Mouse (Mus musculus) forebrain, postnatal 0 days (tissue): Measurements from ENCODE around the gene Mmrn2. TPM values are rescaled to one million over a fixed set of nuclear protein-coding genes. Genes with fewer than 3 reads are reported as not detected.

Source experiments
- ATAC-seq: fragments of 200-750 bp; cut with Nextera tagmentation; 2 replicates; pipeline ENCODE4 v1.8.0; 2017; ENCODE audit warnings: mild to moderate bottlenecking, moderate library complexity
- DNase-seq: peaks from one replicate; pipeline ENCODE4 v3.0.0-alpha.2; 2015
- H3K27ac ChIP-seq: fragments of 300-500 bp; sonication (generic); 2 replicates; pipeline ENCODE4 v1.5.1; 2014; ENCODE audit warnings: low read depth, mild to moderate bottlenecking, antibody characterized with exemption, low read length, moderate library complexity, mixed read lengths
- H3K27me3 ChIP-seq: fragments of 300-500 bp; sonication (generic); 2 replicates; pipeline ENCODE4 v1.6.1; 2014; ENCODE audit warnings: mild to moderate bottlenecking, low read length, mixed read lengths; ENCODE audit not compliant: insufficient read depth
- H3K36me3 ChIP-seq: fragments of 300-500 bp; sonication (generic); 2 replicates; pipeline ENCODE4 v1.6.1; 2014; ENCODE audit warnings: mild to moderate bottlenecking, moderate library complexity; ENCODE audit not compliant: insufficient read depth
- H3K4me1 ChIP-seq: fragments of 300-500 bp; sonication (generic); 2 replicates; pipeline ENCODE4 v1.6.1; 2014; ENCODE audit warnings: antibody characterized with exemption; ENCODE audit not compliant: insufficient read depth
- H3K4me2 ChIP-seq: fragments of 300-500 bp; sonication (generic); 2 replicates; pipeline ENCODE4 v1.6.1; 2014; ENCODE audit warnings: low read depth, mild to moderate bottlenecking, moderate library complexity
- H3K4me3 ChIP-seq: fragments of 300-500 bp; sonication (generic); 2 replicates; pipeline ENCODE4 v1.5.1; 2014; ENCODE audit warnings: low read depth, low read length, mixed read lengths
- H3K9ac ChIP-seq: fragments of 300-500 bp; sonication (generic); 2 replicates; pipeline ENCODE4 v1.6.1; 2014; ENCODE audit warnings: mild to moderate bottlenecking
- H3K9me3 ChIP-seq: fragments of 300-500 bp; sonication (generic); 2 replicates; pipeline ENCODE4 v1.6.1; 2016; ENCODE audit warnings: low read length
- CTCF ChIP-seq: sonication (generic); IDR thresholded peaks from 2 replicates; pipeline ENCODE4 v1.5.1; 2016; ENCODE audit warnings: antibody characterized with exemption, control low read depth, low read depth
- WGBS: fragments of 180-500 bp; shearing (Covaris S2); extraction: QIAGEN DNeasy Blood & Tissue Kit; methylation state at CpG from one replicate; pipeline ENCODE4 v1.1.7; 2014; 5-methylcytosine and 5-hydroxymethylcytosine counted together
- polyA plus RNA-seq: library from polyadenylated mRNA; unstranded; fragments of >200 nt; fragmentation: Nextera tagmentation; extraction: Ambion mirVana; gene quantifications from 2 replicates; pipeline ENCODE4 v1.2.1, GENCODE M21; 2015
- total RNA-seq: library from RNA; depleted of rRNA; stranded (reverse); fragments of >200 nt; gene quantifications from 2 replicates; pipeline ENCODE4 v1.2.3, GENCODE M21; 2014

Mmrn2 gene
- total and polyA plus RNA-seq, 2 experiments from 2014 or later = 2.7 to 4.7 TPM

- H3K36me3 ChIP-seq = peaks cover 39% of the 10 kb centered on the region
- WGBS = 100% methylated on average over 1 of the region's 1 CpGs
- no peaks in the 10 kb centered on the region for H3K9me3 ChIP-seq
- H3K27ac ChIP-seq = no peak overlapping the region
- DNase-seq (no peak), ATAC-seq (no peak)
- no peak overlapping the region for H3K9ac ChIP-seq
- H3K4me2 ChIP-seq = no peak overlapping the region
- H3K4me1 ChIP-seq = no peaks in the 10 kb centered on the region
- TF ChIP-seq CTCF = no peak
- no peak overlapping the region for H3K4me3 ChIP-seq
- H3K27me3 ChIP-seq = no peaks in the 10 kb centered on the region
Measured at GRCm38 (mm10) chr14:34421078-34421477, 45.8 kb downstream of the Mmrn2 start.

GRCm38 (mm10) chr14:34428274-34428673 lies 53.0 kb downstream of the Mmrn2 start:
- Histone ChIP-seq H3K27ac (no peak overlapping the region), H3K9ac (no peak overlapping the region), H3K4me2 (no peak overlapping the region), H3K27me3 (no peaks in the 10 kb centered on the region), H3K4me1 (no peaks in the 10 kb centered on the region), H3K9me3 (no peaks in the 10 kb centered on the region), H3K4me3 (no peak overlapping the region), H3K36me3 (peaks cover 24% of the 10 kb centered on the region)
- WGBS = 98% methylated on average over 3 of the region's 3 CpGs
- DNase-seq (no peak), ATAC-seq (no peak)
- TF ChIP-seq CTCF = peak; percentile 40

GRCm38 (mm10) chr14:34429069-34429468 lies 53.8 kb downstream of the Mmrn2 start:
- H3K4me3 ChIP-seq = no peak overlapping the region
- no peak overlapping the region for H3K9ac ChIP-seq
- WGBS = 86% methylated on average over 1 of the region's 1 CpGs
- H3K4me2 ChIP-seq = no peak overlapping the region
- no peak overlapping the region for H3K27ac ChIP-seq
- no peaks in the 10 kb centered on the region for H3K9me3 ChIP-seq
- TF ChIP-seq CTCF = no peak
- ATAC-seq (no peak), DNase-seq (no peak)
- H3K27me3 ChIP-seq = no peaks in the 10 kb centered on the region
- H3K36me3 ChIP-seq = peaks cover 23% of the 10 kb centered on the region
- H3K4me1 ChIP-seq = no peaks in the 10 kb centered on the region

GRCm38 (mm10) chr14:34440526-34441066 lies 65.3 kb downstream of the Mmrn2 start:
- H3K4me2 ChIP-seq = no peak overlapping the region
- DNase-seq = no peak

GRCm38 (mm10) chr14:34442531-34442930 lies 67.3 kb downstream of the Mmrn2 start:
- no peak overlapping the region for H3K4me3 ChIP-seq

More at GRCm38 (mm10) chr14:34440526-34441066, 65.3 kb downstream of the Mmrn2 start:
- Histone ChIP-seq H3K27ac (no peak overlapping the region), H3K4me3 (no peak overlapping the region), H3K4me1 (no peaks in the 10 kb centered on the region), H3K9me3 (no peaks in the 10 kb centered on the region), H3K27me3 (no peaks in the 10 kb centered on the region), H3K36me3 (0 out of 2 replicates have a peak, but pooled peaks cover 6% of the 10 kb centered on the region), H3K9ac (no peak overlapping the region)
- WGBS = 90% methylated on average over 3 of the region's 3 CpGs
- no peak for ATAC-seq
- TF ChIP-seq CTCF = no peak

GRCm38 (mm10) chr14:34444368-34444767 lies 69.1 kb downstream of the Mmrn2 start:
- no peak for ATAC-seq
- WGBS = 85% methylated on average over 5 of the region's 5 CpGs
- Histone ChIP-seq H3K4me1 (no peaks in the 10 kb centered on the region), H3K36me3 (peaks cover 13% of the 10 kb centered on the region; the same call in 1 of the 2 replicates), H3K4me3 (no peak overlapping the region), H3K4me2 (no peak overlapping the region), H3K27ac (no peak overlapping the region), H3K27me3 (no peaks in the 10 kb centered on the region), H3K9me3 (no peaks in the 10 kb centered on the region), H3K9ac (no peak overlapping the region)
- TF ChIP-seq CTCF = no peak
- DNase-seq = no peak

More at GRCm38 (mm10) chr14:34442531-34442930, 67.3 kb downstream of the Mmrn2 start:
- Histone ChIP-seq H3K4me2 (no peak overlapping the region), H3K27ac (no peak overlapping the region), H3K36me3 (peaks cover 13% of the 10 kb centered on the region; the same call in 1 of the 2 replicates), H3K9ac (no peak overlapping the region), H3K9me3 (no peaks in the 10 kb centered on the region), H3K4me1 (no peaks in the 10 kb centered on the region), H3K27me3 (no peaks in the 10 kb centered on the region)
- peak; percentile 38; the same call in 1 of the 2 replicates for ATAC-seq
- DNase-seq = no peak
- no peak for TF ChIP-seq CTCF
- 65% methylated on average over 4 of the region's 4 CpGs for WGBS

GRCm38 (mm10) chr14:34444924-34445323 lies 69.7 kb downstream of the Mmrn2 start:
- DNase-seq (no peak), ATAC-seq (no peak)
- Histone ChIP-seq H3K9ac (no peak overlapping the region), H3K36me3 (peaks cover 13% of the 10 kb centered on the region; the same call in 1 of the 2 replicates), H3K4me2 (no peak overlapping the region), H3K4me1 (no peaks in the 10 kb centered on the region), H3K9me3 (no peaks in the 10 kb centered on the region), H3K4me3 (no peak overlapping the region), H3K27ac (no peak overlapping the region), H3K27me3 (no peaks in the 10 kb centered on the region)
- TF ChIP-seq CTCF = no peak
